Mouse (Mus musculus) embryonic facial prominence, embryonic 11.5 days (tissue): ENCODE data around the gene Tnfrsf18. TPM values are rescaled to one million over a fixed set of nuclear protein-coding genes. Genes with fewer than 3 reads are reported as not detected.

Experiments used
- ATAC-seq: fragments of 200-750 bp; cut with Nextera tagmentation; replicated peaks from 2 replicates; pipeline ENCODE4 v1.8.0; 2017; ENCODE audit warnings: low read depth; ENCODE audit not compliant: insufficient number of reproducible peaks, low FRiP score, low TSS enrichment
- DNase-seq: peaks from one replicate; pipeline ENCODE4 v3.0.0-alpha.2; 2015; ENCODE audit warnings: low spot score
- H3K27ac ChIP-seq: fragments of 300-500 bp; sonication (generic); replicated peaks from 2 replicates; pipeline ENCODE4 v1.5.1; 2014; ENCODE audit warnings: mild to moderate bottlenecking, low read depth, low read length, control low read depth
- H3K27me3 ChIP-seq: fragments of 300-500 bp; sonication (generic); 2 replicates; pipeline ENCODE4 v1.6.1; 2014; ENCODE audit warnings: mild to moderate bottlenecking, low read length, moderate library complexity, mixed read lengths; ENCODE audit not compliant: control insufficient read depth, insufficient read depth
- H3K36me3 ChIP-seq: fragments of 300-500 bp; sonication (generic); replicated peaks from 2 replicates; pipeline ENCODE4 v1.6.1; 2014; ENCODE audit warnings: low read depth, mild to moderate bottlenecking, low read length, moderate library complexity, mixed read lengths; ENCODE audit not compliant: control insufficient read depth, insufficient read depth
- H3K4me1 ChIP-seq: fragments of 300-500 bp; sonication (generic); 2 replicates; pipeline ENCODE4 v1.6.1; 2014; ENCODE audit warnings: low read length, mixed read lengths; ENCODE audit not compliant: control insufficient read depth, insufficient read depth
- H3K4me2 ChIP-seq: fragments of 300-500 bp; sonication (generic); 2 replicates; pipeline ENCODE4 v1.6.1; 2014; ENCODE audit warnings: low read depth, mild to moderate bottlenecking, control low read depth, low read length, moderate library complexity
- H3K4me3 ChIP-seq: fragments of 300-500 bp; sonication (generic); 2 replicates; pipeline ENCODE4 v1.5.1; 2014; ENCODE audit warnings: low read depth, low read length, control low read depth
- H3K9ac ChIP-seq: fragments of 300-500 bp; sonication (generic); replicated peaks from 2 replicates; pipeline ENCODE4 v1.6.1; 2014; ENCODE audit warnings: mild to moderate bottlenecking, control low read depth, low read length
- H3K9me3 ChIP-seq: fragments of 300-500 bp; sonication (generic); replicated peaks from 2 replicates; pipeline ENCODE4 v1.6.1; 2016; ENCODE audit warnings: mild to moderate bottlenecking, low read length, inconsistent platforms, mixed read lengths; ENCODE audit not compliant: control insufficient read depth
- WGBS: fragments of 180-500 bp; shearing (Covaris S2); extraction: QIAGEN DNeasy Blood & Tissue Kit; methylation state at CpG from one replicate; pipeline ENCODE4 v1.1.7; 2014; 5-methylcytosine and 5-hydroxymethylcytosine counted together
- polyA plus RNA-seq: library from polyadenylated mRNA; unstranded; fragments of >200 nt; fragmentation: Nextera tagmentation; extraction: Ambion mirVana; gene quantifications from 2 replicates; pipeline ENCODE4 v1.2.1, GENCODE M21; 2014

The Tnfrsf18 gene
- polyA plus RNA-seq, 1 experiment from 2014 or later, result 0.55 TPM

DNA sequence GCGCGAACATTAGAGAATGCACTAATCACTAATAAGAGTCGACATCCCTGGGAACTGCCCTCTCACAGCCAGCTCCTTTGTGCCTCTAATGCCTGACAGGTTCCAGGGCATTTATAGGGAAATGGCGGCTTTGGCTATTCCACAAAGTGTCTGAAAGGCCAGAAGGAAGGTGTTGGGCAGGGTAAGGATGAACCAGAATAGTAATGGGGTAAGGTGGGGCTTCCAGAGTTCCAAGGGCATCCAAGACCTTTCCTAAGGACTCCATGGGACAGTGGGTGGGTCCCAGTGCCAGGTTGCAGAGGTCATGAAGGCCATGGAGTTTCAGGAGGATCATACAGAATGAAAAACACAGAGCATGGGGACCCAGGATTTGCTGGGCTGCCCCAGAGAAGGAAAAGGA, 8.3 kb downstream of the Tnfrsf18 start:
- peaks cover 19% of the 10 kb centered on the region for H3K27me3 ChIP-seq
- WGBS, result 54% methylated on average over 4 of the region's 4 CpGs
- H3K4me1 ChIP-seq, result peaks cover 5% of the 10 kb centered on the region
- ATAC-seq, result no peak
- no peaks in the 10 kb centered on the region for H3K9me3 ChIP-seq
- DNase-seq, result no peak
- no peaks in the 10 kb centered on the region for H3K36me3 ChIP-seq
- H3K4me3 ChIP-seq, result no peak overlapping the region
- H3K27ac ChIP-seq, result no peak overlapping the region
- H3K9ac ChIP-seq, result no peak overlapping the region
- no peak overlapping the region; the same call in 1 of the 2 replicates for H3K4me2 ChIP-seq

DNA sequence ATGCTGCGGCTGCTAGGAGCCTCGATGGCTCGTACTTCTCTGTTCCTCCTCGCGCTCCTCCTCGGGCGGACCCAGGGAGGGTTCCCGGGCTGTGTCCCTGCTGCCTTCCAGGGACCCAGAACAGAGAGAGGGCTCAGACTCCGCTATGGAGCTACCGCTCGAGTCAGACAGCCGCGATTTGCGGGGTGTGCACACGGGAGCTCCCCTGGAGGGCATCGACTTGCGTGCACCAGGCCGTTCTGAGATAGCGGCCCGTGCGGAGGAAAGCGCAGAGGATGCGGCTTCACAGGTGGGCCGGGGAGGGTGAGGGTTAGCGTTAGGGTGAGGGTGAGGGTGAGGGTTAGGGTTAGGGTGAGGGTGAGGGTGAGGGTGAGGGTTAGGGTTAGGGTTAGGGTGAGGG, 8.9 kb downstream of the Tnfrsf18 start:
- DNase-seq (no peak), ATAC-seq (no peak)
- peaks cover 19% of the 10 kb centered on the region for H3K27me3 ChIP-seq
- WGBS, result 6% methylated on average over 25 of the region's 25 CpGs
- no peak overlapping the region for H3K27ac ChIP-seq
- H3K36me3 ChIP-seq, result no peaks in the 10 kb centered on the region
- peaks cover 5% of the 10 kb centered on the region for H3K4me1 ChIP-seq
- H3K4me2 ChIP-seq, result peak overlapping the region; percentile 26
- peak overlapping the region; percentile 19 for H3K4me3 ChIP-seq
- no peaks in the 10 kb centered on the region for H3K9me3 ChIP-seq
- H3K9ac ChIP-seq, result peak overlapping the region; percentile 26; the same call in 1 of the 2 replicates

DNA sequence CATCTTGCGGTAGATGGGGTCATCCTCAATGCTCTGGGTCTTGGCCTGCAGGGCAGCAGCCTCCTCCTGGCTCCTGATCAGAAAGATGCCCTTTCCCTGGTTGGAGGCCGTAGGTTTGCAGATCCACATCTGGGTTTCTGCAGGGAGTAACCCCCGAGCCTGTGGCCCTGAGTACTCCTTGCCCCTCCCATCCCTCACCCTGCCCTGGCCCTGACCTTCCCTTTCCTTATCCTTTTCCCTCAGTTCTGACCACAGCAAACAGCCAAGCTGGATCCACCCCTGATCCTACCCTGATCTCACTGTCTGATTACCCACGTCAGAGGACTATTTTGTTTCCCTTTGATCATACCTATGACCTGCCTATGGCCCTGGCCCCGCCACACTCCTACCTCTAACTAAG, 18.8 kb downstream of the Tnfrsf18 start:
- no peak overlapping the region for H3K9ac ChIP-seq

DNA sequence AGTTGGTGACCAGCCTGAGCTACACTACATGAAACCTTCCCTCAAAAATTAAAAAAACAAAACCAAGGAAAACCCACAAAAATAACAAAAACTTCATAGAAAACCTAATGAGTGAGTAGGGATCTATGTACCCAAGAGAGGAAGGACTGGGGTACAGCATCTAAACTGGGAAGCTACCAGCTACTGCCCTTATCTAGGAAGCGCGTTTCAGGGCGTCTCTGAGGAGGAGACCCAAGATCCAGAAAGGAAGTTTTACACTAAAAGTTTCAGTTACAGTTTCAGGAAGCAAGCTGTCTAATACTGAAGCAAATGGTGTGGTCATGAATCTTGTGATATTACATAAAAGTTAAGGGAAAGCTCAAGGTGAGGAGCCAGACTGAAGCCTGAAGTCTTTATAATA, 23.8 kb downstream of the Tnfrsf18 start:
- Histone ChIP-seq H3K4me1 (no peaks in the 10 kb centered on the region), H3K36me3 (no peaks in the 10 kb centered on the region), H3K27ac (no peak overlapping the region), H3K4me2 (no peak overlapping the region), H3K9ac (no peak overlapping the region), H3K4me3 (no peak overlapping the region), H3K9me3 (no peaks in the 10 kb centered on the region), H3K27me3 (no peaks in the 10 kb centered on the region)
- WGBS, result 82% methylated on average over 3 of the region's 3 CpGs
- ATAC-seq (no peak), DNase-seq (no peak)

More for the DNA sequence above, 18.8 kb downstream of the Tnfrsf18 start:
- Histone ChIP-seq H3K36me3 (no peaks in the 10 kb centered on the region), H3K27ac (no peak overlapping the region), H3K4me1 (no peaks in the 10 kb centered on the region), H3K9me3 (no peaks in the 10 kb centered on the region), H3K4me2 (no peak overlapping the region), H3K27me3 (no peaks in the 10 kb centered on the region), H3K4me3 (no peak overlapping the region)
- ATAC-seq, result no peak
- no peak for DNase-seq
- 57% methylated on average over 5 of the region's 5 CpGs for WGBS

DNA sequence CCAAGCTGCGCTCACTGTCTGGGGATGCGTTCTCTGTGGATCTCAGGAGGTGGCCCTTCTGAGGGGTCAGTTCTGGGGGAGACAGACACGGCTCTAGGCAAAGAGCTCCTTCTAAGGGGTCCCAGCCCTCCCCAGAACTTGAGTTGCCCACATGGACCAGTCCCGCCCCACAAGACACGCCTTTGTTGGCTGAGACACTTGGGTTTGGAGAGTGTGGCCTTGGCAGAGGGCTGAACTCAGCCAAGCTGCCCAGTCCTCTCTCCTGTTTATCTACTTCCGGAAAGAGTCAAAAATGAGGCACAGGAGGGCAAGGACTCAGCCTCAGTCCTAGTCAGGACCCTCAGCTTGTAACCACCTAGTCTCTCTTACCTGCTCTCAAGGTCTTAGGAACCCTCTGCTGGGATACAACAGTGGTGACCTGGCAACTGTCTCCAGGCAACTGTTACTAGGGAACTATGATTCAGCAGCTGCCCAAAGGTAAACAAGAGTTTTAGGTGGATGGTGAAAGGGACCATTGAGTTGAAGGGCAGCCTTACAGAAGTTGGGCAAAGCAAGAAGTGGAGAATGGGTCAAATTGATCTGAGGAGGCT, 24.5 kb downstream of the Tnfrsf18 start:
- WGBS, result 77% methylated on average over 6 of the region's 6 CpGs
- Histone ChIP-seq H3K4me3 (no peak overlapping the region), H3K9me3 (no peaks in the 10 kb centered on the region), H3K4me1 (no peaks in the 10 kb centered on the region), H3K27ac (no peak overlapping the region), H3K36me3 (no peaks in the 10 kb centered on the region), H3K9ac (no peak overlapping the region), H3K4me2 (no peak overlapping the region), H3K27me3 (no peaks in the 10 kb centered on the region)
- ATAC-seq (no peak), DNase-seq (no peak)

DNA sequence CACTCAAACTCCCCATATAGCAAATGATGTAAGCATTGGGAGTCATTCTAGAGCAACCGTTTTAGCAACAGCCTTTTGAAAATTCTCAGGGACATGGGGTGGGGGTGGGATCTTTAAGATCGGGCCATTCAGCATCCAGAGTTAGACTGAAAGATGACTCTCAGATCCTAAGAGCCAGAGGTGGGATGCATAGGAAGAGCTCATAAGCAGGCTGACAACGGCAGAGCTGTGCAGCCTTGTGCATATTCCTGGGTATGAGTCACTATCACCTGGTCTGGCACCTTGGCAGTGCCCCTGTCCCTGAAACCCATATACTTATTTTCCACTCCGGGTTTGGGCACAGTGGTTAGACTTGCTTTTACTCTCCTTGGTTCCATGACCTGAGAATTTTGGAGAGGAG, 27.1 kb downstream of the Tnfrsf18 start:
- H3K9me3 ChIP-seq, result no peaks in the 10 kb centered on the region
- DNase-seq, result no peak
- H3K36me3 ChIP-seq, result no peaks in the 10 kb centered on the region
- ATAC-seq, result no peak
- H3K27me3 ChIP-seq, result no peaks in the 10 kb centered on the region
- H3K4me2 ChIP-seq, result no peak overlapping the region
- H3K9ac ChIP-seq, result no peak overlapping the region
- no peak overlapping the region for H3K27ac ChIP-seq
- H3K4me3 ChIP-seq, result no peak overlapping the region
- H3K4me1 ChIP-seq, result no peaks in the 10 kb centered on the region
- WGBS, result 78% methylated on average over 4 of the region's 4 CpGs

DNA sequence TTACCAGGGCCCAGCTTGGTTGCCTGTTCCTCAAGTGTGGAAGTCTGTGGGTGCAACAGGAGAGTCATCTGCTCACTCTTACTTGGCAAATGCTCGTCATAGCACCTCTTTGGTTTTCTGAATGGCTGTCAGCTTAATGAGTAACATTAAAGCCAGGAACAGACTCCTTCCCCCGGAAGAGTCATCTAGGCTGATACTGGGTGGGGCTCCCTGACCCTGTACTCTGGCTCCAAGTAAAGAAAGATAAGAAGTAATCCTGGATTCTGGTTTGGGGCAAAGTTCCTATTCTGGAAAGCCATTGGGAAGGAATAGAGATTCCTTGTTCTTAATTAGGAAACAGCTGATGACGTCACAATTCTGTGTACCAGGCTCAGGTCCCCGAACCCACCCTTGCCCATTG, 28.2 kb downstream of the Tnfrsf18 start:
- H3K27me3 ChIP-seq, result no peaks in the 10 kb centered on the region
- H3K36me3 ChIP-seq, result no peaks in the 10 kb centered on the region
- no peak overlapping the region for H3K4me3 ChIP-seq
- H3K9ac ChIP-seq, result no peak overlapping the region
- H3K4me2 ChIP-seq, result no peak overlapping the region
- WGBS, result 83% methylated on average over 4 of the region's 4 CpGs
- H3K4me1 ChIP-seq, result no peaks in the 10 kb centered on the region
- DNase-seq (no peak), ATAC-seq (no peak)
- H3K9me3 ChIP-seq, result no peaks in the 10 kb centered on the region
- H3K27ac ChIP-seq, result no peak overlapping the region

DNA sequence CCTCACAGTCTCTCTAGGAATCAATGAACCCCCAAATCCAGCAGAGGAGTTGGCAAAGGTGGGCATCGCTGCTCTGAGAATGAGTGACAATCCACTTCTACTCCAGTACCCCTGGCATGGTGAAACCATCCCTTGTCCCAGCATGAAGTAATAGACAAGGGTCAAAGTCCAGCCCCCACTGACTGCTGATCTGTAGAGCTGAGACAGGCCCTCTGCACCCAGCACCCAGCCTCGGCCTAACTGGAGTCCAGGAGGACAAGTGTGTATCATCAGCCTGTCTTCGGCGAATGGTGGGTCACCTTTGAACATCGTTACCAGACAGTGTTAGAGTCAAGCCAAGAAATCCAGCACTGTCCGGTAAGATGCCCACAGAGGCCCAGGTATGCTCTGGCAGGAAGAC, 28.6 kb downstream of the Tnfrsf18 start:
- 93% methylated on average over 6 of the region's 6 CpGs for WGBS
- Histone ChIP-seq H3K36me3 (no peaks in the 10 kb centered on the region), H3K27me3 (no peaks in the 10 kb centered on the region), H3K27ac (no peak overlapping the region), H3K4me1 (no peaks in the 10 kb centered on the region), H3K9ac (no peak overlapping the region), H3K4me2 (no peak overlapping the region), H3K4me3 (no peak overlapping the region), H3K9me3 (no peaks in the 10 kb centered on the region)
- ATAC-seq (no peak), DNase-seq (no peak)
